Mouse (Mus musculus) thymus, postnatal 10 days (tissue): ENCODE results near the gene Pxn.
"Not testable (repeated sequence)": the region's sequence is repeated elsewhere in the genome, so short reads cannot be mapped to it uniquely, and the experiment has no call there.

Experiments used
- DNase-seq, 2 experiments: peaks; one replicate each; pipeline ENCODE4 v3.0.0; 2021; ENCODE audit warnings: low spot score in 2 of 2

The Pxn gene

GRCm38 (mm10) chr5:115550482-115551005 lies 44.1 kb downstream of the Pxn start:
- no peak for DNase-seq

GRCm38 (mm10) chr5:115551386-115551785 lies 44.9 kb downstream of the Pxn start:
- DNase-seq: no peak

- no peak for DNase-seq
Observed at GRCm38 (mm10) chr5:115551799-115552198, 45.3 kb downstream of the Pxn start.

GRCm38 (mm10) chr5:115553801-115554420 lies 47.4 kb downstream of the Pxn start:
- DNase-seq: no peak

- DNase-seq: no peak
Observed at GRCm38 (mm10) chr5:115554536-115555291, 48.2 kb downstream of the Pxn start.

GRCm38 (mm10) chr5:115556217-115556616 lies 49.7 kb downstream of the Pxn start:
- peak; percentile 35 to 72 for DNase-seq

GRCm38 (mm10) chr5:115558182-115558794 lies 51.8 kb downstream of the Pxn start:
- DNase-seq: no peak

- DNase-seq: peak; percentile 99
Observed at GRCm38 (mm10) chr5:115559237-115560101, 53.0 kb downstream of the Pxn start, which contains the start of gene Rplp0. Rplp0 (plus strand) TSS chr5:115559467.

GRCm38 (mm10) chr5:115560336-115560905 lies 53.9 kb downstream of the Pxn start:
- DNase-seq: no peak

GRCm38 (mm10) chr5:115563771-115564585 lies 57.5 kb downstream of the Pxn start:
- no peak for DNase-seq

- DNase-seq: peak; percentile 59 to 68
Observed at GRCm38 (mm10) chr5:115564737-115565393, 58.4 kb downstream of the Pxn start, which contains the start of gene Gcn1l1. Gcn1l1 (plus strand) TSS chr5:115565254.

- DNase-seq: no peak
Observed at GRCm38 (mm10) chr5:115565403-115565802, 58.9 kb downstream of the Pxn start.

- no peak for DNase-seq
Observed at GRCm38 (mm10) chr5:115568681-115569080, 62.2 kb downstream of the Pxn start.

- no peak for DNase-seq
Observed at GRCm38 (mm10) chr5:115569308-115569707, 62.8 kb downstream of the Pxn start.

- DNase-seq: no peak
Observed at GRCm38 (mm10) chr5:115569721-115570120, 63.2 kb downstream of the Pxn start.

- DNase-seq: no peak
Observed at GRCm38 (mm10) chr5:115571086-115571485, 64.6 kb downstream of the Pxn start.

- no peak for DNase-seq
Observed at GRCm38 (mm10) chr5:115572679-115573535, 66.4 kb downstream of the Pxn start.

GRCm38 (mm10) chr5:115574992-115575391 lies 68.5 kb downstream of the Pxn start:
- DNase-seq: no peak

- not testable (repeated sequence) for DNase-seq
Observed at GRCm38 (mm10) chr5:115577686-115578085, 71.2 kb downstream of the Pxn start.
